Mouse (Mus musculus) adrenal gland (tissue): ENCODE measurements around the gene Agr2.

Experiments
- intact Hi-C: fragments of 180-260 bp; cut with DNase I; formaldehyde crosslinking; loops from one replicate; pipeline ENCODE4 v1.15.1; 2025
- long read RNA-seq, 2 experiments: library from polyadenylated mRNA; unstranded; transcript quantifications; one replicate each; pipeline ENCODE4 v2.0.0; 2020; ENCODE audit warnings: borderline replicate concordance in 1 of 2; ENCODE audit not compliant: insufficient replicate concordance in 1 of 2

Gene Agr2
- long read RNA-seq, experiment 1 = 0 reads
- long read RNA-seq, experiment 2 = 0 reads

DNA sequence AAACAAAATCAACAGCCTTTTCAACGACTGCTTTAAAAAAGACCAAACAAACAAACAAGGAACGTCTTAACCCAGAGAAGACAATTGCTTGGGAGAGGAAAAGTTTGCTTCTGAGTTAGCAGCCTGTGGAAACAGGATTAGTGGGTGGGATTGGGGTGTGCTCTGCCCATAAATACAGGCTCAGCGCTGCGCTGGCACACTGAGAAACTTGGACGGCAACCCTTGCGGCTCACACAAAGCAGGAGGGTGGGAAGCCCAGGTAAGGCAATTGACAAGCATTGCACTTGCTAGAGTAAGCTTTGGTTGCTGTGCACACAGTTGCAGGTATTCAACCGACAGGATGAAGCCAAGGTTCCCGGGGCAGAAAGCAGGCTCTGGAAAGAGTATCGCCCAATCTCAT is at the start of gene Agr2:
Gene Agr2, plus strand, starts transcription at position 197 of the 400 bp plus-strand sequence.
- intact Hi-C loops = no loop called here

- intact Hi-C loops = no loop called here
These were observed 41.0 kb upstream of the Agr2 start for GRCm38 (mm10) chr12:35951757-35952156.

DNA sequence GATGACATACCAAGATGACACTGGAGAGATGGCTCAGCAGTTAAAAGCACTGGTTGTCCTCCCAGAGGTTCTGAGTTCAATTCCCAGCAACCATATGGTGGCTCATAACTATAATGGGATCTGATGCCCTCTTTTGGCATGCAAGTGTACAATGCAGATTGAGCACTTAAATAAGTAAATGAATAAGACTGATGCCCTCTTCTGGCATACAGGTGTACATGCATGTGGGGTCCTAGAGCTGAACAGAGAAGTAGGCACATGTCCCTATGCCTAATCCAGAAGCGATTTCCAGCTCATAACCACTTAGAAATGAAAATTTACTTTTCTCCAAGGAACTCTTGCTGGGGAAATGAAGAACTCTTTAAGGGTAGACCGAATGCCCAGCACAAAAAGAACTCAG is 35.5 kb upstream of the Agr2 start:
- intact Hi-C loops = no loop called here

- intact Hi-C loops = no loop called here
These were observed 26.5 kb upstream of the Agr2 start for GRCm38 (mm10) chr12:35966098-35966767.

DNA sequence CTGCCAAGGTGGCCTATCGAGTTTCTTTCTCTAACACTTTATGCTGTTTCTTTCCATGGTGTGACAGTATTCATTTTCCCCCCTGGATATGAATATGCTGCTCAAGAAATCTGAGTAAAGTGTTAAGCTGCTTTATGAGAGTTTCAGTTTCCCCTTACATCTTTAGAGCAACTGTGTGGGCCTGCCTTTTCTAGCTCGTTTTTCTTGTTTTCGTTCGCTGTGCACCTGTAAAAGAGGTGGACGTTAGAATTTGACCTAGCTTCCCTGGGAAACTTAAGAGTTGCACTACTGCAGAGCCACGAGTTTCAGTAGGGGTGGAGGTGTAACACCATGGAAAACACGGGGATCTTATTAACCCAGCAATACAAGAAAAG is 26.0 kb upstream of the Agr2 start:
- intact Hi-C loops = no loop called here

GRCm38 (mm10) chr12:35975898-35976297 is 16.8 kb upstream of the Agr2 start:
- intact Hi-C loops = no loop called here

DNA sequence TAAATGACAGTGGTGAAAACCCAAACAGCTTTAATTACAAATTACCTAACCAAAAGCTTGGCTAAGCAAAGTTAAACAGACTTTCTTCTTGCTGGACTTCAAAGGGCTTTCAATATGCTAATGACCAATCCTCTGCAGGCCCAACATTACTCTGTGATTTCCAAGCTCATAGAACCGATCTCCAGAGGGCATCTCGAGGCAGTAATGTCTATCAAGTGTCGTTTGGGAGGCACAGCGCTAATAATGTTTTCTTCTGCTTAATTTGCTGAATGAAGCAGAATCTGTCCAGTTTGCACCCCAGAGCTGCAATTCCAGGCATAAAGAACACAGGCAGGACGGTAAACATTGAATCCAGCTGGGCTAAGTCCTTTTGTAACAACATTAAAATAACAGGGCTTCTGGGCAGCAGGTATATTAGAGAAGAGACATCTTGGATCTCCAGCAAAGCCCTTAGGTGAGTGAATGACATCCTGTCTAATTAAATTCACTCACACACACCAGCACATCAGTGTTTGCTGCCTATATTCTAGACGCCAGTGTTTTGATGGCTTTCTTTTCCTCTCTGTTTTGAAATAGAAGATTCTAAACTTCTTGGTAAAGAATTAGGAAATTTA is 15.0 kb upstream of the Agr2 start:
- intact Hi-C loops = no loop called here

DNA sequence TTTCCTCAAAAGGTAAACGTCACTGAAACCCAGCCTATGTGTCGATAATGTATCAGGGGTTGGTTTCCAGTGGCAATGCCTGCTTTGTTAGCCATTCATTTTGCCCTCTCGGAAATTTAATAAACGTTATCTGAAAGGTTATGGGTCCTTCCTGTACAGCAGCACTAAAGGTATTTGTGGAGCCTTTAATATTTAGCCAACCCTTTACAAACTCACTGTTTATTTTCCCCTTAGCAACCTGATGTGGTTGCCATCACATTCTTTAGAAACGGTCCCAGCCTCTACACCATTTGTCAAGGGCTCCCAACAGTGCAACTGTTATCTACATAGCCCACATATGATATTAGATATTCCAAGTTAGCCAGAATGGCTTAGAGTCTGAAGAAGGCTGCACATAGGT is 13.1 kb upstream of the Agr2 start:
- intact Hi-C loops = no loop called here

DNA sequence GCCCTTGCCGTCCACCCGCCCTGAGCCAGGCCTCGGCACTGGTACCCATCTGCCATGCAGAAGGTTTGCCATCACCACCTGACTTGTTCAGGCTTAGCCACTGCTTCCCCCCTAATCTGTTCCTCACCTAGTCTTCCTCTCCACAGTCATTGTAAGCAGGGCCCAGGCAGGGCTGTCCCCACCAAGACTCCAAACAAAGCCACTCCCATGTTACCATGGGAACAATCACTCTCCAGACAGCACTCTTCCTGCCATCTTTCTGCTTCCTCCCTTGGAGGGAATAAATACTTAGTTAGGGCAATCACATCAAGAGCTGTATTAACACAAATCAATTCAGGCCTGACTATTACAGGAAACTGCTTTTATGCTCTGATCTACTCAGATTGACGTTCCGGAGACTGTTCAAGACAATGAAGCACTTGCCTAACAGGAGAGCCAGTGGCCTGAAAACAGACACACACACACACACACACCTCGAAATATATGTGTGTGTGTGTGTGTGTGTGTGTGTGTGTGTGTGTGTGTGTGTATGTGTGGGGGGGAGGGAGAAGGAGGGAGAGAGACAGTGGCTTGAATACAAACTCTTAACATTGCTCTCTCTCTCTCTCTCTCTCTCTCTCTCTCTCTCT is 10.9 kb upstream of the Agr2 start:
- intact Hi-C loops = no loop called here

DNA sequence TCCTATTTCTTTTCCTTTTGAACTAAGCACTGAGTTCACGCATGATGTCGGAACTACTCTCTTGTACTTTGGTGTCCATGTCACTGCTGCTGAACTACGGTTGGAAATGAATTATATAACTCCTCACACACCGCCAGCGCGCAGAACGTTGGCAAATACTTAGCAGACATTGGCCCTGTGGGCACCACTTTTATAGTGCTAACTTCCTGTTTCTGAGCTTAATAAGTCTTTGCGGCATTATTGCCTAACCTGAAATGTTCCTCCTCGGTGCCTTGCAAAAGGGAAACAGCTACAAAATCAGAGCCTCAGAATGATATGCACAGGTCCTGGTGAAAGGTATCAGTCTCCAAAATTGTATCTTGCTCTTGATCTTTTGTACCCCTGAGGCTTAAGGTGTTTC is 9.2 kb upstream of the Agr2 start:
- intact Hi-C loops = no loop called here

GRCm38 (mm10) chr12:35984743-35985142 is 8.0 kb upstream of the Agr2 start:
- intact Hi-C loops = no loop called here

DNA sequence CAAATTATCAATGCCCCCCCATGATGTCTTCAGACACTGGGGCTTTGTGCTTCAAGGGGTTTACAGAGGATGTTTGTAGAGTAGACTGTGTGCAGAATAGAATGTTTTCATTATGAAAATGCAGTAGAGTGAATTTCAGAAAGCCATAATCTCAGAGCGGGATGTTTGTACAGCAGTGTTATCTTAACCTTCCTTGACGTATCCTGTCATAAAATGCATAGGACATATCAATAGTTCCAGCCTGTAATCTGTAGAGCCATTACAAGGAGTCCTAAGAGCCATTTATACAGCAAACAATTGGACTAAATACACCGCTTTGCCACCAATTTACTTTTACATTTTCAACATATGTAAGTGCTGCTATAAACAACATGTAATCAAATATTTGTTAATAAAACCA is 876 bp downstream of the Agr2 start:
- intact Hi-C loops = no loop called here

GRCm38 (mm10) chr12:35994098-35994497 is 1.4 kb downstream of the Agr2 start:
- intact Hi-C loops = no loop called here

DNA sequence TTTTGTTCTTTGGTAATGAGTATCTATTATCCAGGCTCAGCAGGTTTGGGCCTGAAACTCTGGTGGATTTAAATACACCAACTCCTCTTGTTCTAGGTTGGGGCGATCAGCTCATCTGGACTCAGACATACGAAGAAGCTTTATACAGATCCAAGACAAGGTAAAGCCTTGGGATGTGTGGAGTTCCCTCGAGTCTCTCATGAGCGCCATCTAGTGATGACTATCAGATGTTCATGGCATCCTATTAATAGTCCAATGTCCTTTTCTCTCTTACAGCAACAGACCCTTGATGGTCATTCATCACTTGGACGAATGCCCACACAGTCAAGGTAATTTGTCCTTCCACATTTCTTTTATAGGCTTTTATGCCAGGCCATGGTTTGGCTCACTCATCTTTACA is 3.1 kb downstream of the Agr2 start:
- intact Hi-C loops = loop anchor here (5.0 kb wide), 1 partner anchor 98 kb away; no protein-coding TSS in a partner anchor

GRCm38 (mm10) chr12:36004714-36005113 is 12.0 kb downstream of the Agr2 start:
- intact Hi-C loops = no loop called here

GRCm38 (mm10) chr12:36007581-36007980 is 14.9 kb downstream of the Agr2 start:
- intact Hi-C loops = no loop called here

GRCm38 (mm10) chr12:36008364-36009047 is 15.8 kb downstream of the Agr2 start:
- intact Hi-C loops = no loop called here

- intact Hi-C loops = no loop called here
These were observed 20.7 kb downstream of the Agr2 start for GRCm38 (mm10) chr12:36013216-36013910.

DNA sequence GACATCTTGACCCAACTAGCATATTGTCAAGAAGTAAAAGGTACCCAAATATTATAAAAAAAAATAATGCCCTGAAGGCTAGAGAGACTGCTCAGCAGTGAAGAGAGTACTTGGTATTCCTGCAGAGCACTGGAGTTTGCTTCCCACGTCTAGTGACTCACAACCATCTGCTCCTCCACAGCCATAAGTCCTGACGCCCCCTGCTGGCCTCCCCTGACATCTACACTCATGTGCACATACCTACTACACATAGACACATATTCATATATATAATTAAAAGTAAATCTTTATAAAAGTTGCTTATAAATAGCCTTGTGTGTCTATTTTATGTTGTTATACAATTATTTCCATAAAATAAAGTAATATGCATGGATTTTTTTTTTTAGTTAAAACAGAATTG is 25.1 kb downstream of the Agr2 start:
- intact Hi-C loops = no loop called here

GRCm38 (mm10) chr12:36019572-36019971 is 26.9 kb downstream of the Agr2 start:
- intact Hi-C loops = no loop called here

- intact Hi-C loops = no loop called here
These were observed 27.4 kb downstream of the Agr2 start for GRCm38 (mm10) chr12:36020081-36020480.

DNA sequence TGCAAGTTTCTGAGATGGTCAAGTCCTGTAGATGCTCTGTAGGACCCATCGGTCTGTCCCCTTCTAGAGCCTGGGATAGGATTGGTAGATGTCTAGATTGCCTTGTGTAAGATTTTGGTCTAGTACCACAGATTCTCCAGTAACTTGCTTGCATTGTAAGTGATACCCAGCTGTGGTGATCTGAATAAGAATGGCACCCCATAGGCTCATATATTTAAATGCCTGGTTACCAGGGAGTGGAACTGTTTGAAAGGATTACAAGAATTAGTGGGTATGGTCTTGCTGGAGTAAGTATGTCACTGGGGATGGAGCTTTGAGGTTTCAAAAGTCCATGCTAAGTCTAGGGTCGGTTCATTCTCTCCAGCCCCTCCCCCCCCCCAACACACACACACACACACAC is 28.0 kb downstream of the Agr2 start:
- intact Hi-C loops = no loop called here
